Mouse (Mus musculus) hindbrain, embryonic 16.5 days (tissue): ENCODE results near the gene Pola1. TPM values are rescaled to one million over a fixed set of nuclear protein-coding genes. Genes with fewer than 3 reads are reported as not detected.

Source experiments
- ATAC-seq: fragments of 200-750 bp; cut with Nextera tagmentation; 2 replicates; pipeline ENCODE4 v1.8.0; 2017; ENCODE audit warnings: moderate TSS enrichment, moderate library complexity
- H3K27ac ChIP-seq: fragments of 300-500 bp; sonication (generic); 2 replicates; pipeline ENCODE4 v1.5.1; 2014; ENCODE audit warnings: low read depth, mild to moderate bottlenecking, control low read depth, low read length, moderate library complexity
- H3K27me3 ChIP-seq: fragments of 300-500 bp; sonication (generic); replicated peaks from 2 replicates; pipeline ENCODE4 v1.6.1; 2014; ENCODE audit warnings: low read length; ENCODE audit not compliant: control insufficient read depth, insufficient read depth
- H3K36me3 ChIP-seq: fragments of 300-500 bp; sonication (generic); 2 replicates; pipeline ENCODE4 v1.6.1; 2014; ENCODE audit warnings: mild to moderate bottlenecking, low read length, moderate library complexity, mixed read lengths; ENCODE audit not compliant: control insufficient read depth, insufficient read depth
- H3K4me1 ChIP-seq: fragments of 300-500 bp; sonication (generic); 2 replicates; pipeline ENCODE4 v1.6.1; 2014; ENCODE audit warnings: low read depth, low read length; ENCODE audit not compliant: control insufficient read depth, insufficient read depth
- H3K4me2 ChIP-seq: fragments of 300-500 bp; sonication (generic); 2 replicates; pipeline ENCODE4 v1.6.1; 2014; ENCODE audit warnings: mild to moderate bottlenecking, low read length, control low read depth, moderate library complexity
- H3K4me3 ChIP-seq: fragments of 300-500 bp; sonication (generic); 2 replicates; pipeline ENCODE4 v1.5.1; 2014; ENCODE audit warnings: mild to moderate bottlenecking, low read length, control low read depth, moderate library complexity
- H3K9ac ChIP-seq: fragments of 300-500 bp; sonication (generic); 2 replicates; pipeline ENCODE4 v1.6.1; 2014; ENCODE audit warnings: low read depth, mild to moderate bottlenecking, control low read depth, low read length, moderate library complexity
- H3K9me3 ChIP-seq: fragments of 300-500 bp; sonication (generic); 2 replicates; pipeline ENCODE4 v1.6.1; 2014; ENCODE audit warnings: mild to moderate bottlenecking, low read length, moderate library complexity; ENCODE audit not compliant: control insufficient read depth
- WGBS: fragments of 180-500 bp; shearing (Covaris S2); extraction: QIAGEN DNeasy Blood & Tissue Kit; methylation state at CpG from one replicate; pipeline ENCODE4 v1.1.7; 2014; 5-methylcytosine and 5-hydroxymethylcytosine counted together
- polyA plus RNA-seq: library from polyadenylated mRNA; unstranded; fragments of >200 nt; fragmentation: Nextera tagmentation; extraction: Ambion mirVana; gene quantifications from 2 replicates; pipeline ENCODE4 v1.2.1, GENCODE M21; 2015

Pola1 gene
- polyA plus RNA-seq, 1 experiment from 2014 or later, result 4.6 TPM

GRCm38 (mm10) chrX:93650738-93651137 lies 18.8 kb upstream of the Pola1 start:
- H3K4me3 ChIP-seq, result no peak overlapping the region
- H3K9me3 ChIP-seq, result no peaks in the 10 kb centered on the region
- WGBS, result 91% methylated on average over 2 of the region's 2 CpGs
- H3K4me1 ChIP-seq, result no peaks in the 10 kb centered on the region
- H3K4me2 ChIP-seq, result no peak overlapping the region
- H3K27me3 ChIP-seq, result no peaks in the 10 kb centered on the region
- H3K36me3 ChIP-seq, result no peaks in the 10 kb centered on the region
- ATAC-seq, result no peak
- no peak overlapping the region for H3K9ac ChIP-seq
- H3K27ac ChIP-seq, result no peak overlapping the region

DNA sequence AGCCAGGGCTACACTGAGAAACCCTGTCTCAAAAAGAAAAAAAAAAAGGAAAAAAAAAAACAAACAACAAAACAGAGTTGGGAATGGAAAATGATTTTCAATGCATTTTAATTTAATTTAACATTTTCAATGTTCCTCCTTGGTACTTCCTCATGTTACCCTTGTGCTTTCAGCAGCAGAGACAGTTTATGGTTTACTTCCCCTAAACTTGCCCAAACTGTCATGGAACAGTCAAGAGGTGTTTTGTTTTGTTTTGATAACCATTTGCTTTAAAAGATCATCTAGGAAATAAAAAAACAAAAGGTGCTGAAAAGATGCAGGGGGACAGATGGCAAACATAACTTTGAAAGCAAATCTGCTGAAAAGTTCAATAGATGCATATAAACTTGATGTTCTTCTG lies 12.1 kb upstream of the Pola1 start:
- Histone ChIP-seq H3K27me3 (no peaks in the 10 kb centered on the region), H3K4me1 (no peaks in the 10 kb centered on the region), H3K9ac (no peak overlapping the region), H3K36me3 (no peaks in the 10 kb centered on the region), H3K4me2 (no peak overlapping the region), H3K27ac (no peak overlapping the region), H3K9me3 (no peaks in the 10 kb centered on the region), H3K4me3 (no peak overlapping the region)
- ATAC-seq, result no peak

DNA sequence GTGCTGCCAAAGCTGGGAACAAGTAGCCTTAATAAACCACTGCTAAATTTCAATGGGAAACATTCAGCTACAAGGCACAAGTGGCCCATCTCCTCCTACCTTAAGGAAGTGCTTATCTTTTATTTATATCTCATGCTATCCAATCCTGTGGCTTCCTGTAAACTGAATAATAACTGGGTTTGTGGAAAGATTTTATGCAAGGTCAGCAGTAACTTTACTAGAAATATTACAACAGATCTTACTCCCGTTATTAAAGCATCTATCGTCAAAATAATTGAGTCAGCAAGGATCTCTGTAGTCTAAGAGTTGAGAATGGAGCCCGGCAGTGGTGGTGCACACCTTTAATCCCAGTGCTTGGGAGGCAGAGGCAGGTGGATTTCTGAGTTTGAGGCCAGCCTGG lies 11.6 kb upstream of the Pola1 start:
- H3K9me3 ChIP-seq, result no peaks in the 10 kb centered on the region
- no peaks in the 10 kb centered on the region for H3K36me3 ChIP-seq
- H3K27ac ChIP-seq, result no peak overlapping the region
- H3K9ac ChIP-seq, result no peak overlapping the region
- no peaks in the 10 kb centered on the region for H3K4me1 ChIP-seq
- no peak overlapping the region for H3K4me3 ChIP-seq
- ATAC-seq, result no peak
- 90% methylated on average over 3 of the region's 3 CpGs for WGBS
- no peaks in the 10 kb centered on the region for H3K27me3 ChIP-seq
- H3K4me2 ChIP-seq, result no peak overlapping the region

DNA sequence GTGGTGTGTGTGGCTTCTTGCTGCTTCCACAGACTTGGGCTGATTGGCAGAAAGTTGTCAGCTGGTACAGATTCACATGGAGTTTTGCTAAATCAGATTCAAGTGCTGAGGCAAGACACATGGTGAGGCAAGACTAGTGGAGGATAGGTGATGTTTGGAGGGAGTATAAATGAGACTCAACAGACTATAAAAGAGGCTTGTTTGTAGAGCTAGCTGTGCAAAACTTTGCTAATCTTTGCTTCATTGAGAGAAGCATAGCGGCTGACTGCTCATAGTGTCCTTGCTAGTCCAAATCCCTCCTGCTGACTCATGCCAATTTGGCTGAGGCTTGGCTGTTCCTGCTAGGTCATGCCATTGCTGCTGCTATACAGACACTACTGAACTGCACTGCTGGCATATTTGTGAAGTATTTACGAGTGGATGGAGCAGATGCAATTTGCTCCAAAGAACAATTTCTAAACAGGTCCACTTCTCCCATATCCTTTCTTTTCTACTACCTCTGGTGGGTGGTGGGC lies 3.0 kb upstream of the Pola1 start:
- Histone ChIP-seq H3K27ac (no peak overlapping the region), H3K9ac (no peak overlapping the region), H3K4me3 (no peak overlapping the region), H3K27me3 (no peaks in the 10 kb centered on the region), H3K36me3 (no peaks in the 10 kb centered on the region), H3K4me2 (no peak overlapping the region), H3K9me3 (no peaks in the 10 kb centered on the region), H3K4me1 (no peaks in the 10 kb centered on the region)
- no peak for ATAC-seq
- WGBS, result 81% methylated on average over 2 of the region's 2 CpGs

GRCm38 (mm10) chrX:93630256-93630655 lies 1.7 kb downstream of the Pola1 start:
- no peak overlapping the region for H3K4me3 ChIP-seq
- H3K9me3 ChIP-seq, result no peaks in the 10 kb centered on the region
- no peak overlapping the region for H3K9ac ChIP-seq
- 84% methylated on average over 1 of the region's 1 CpGs for WGBS
- no peak for ATAC-seq
- H3K4me1 ChIP-seq, result no peaks in the 10 kb centered on the region
- no peaks in the 10 kb centered on the region for H3K27me3 ChIP-seq
- no peaks in the 10 kb centered on the region for H3K36me3 ChIP-seq
- no peak overlapping the region for H3K4me2 ChIP-seq
- no peak overlapping the region for H3K27ac ChIP-seq

- no peak overlapping the region for H3K27ac ChIP-seq
- H3K4me2 ChIP-seq, result no peak overlapping the region
- no peaks in the 10 kb centered on the region for H3K4me1 ChIP-seq
- H3K36me3 ChIP-seq, result no peaks in the 10 kb centered on the region
- no peak overlapping the region for H3K4me3 ChIP-seq
- no peaks in the 10 kb centered on the region for H3K9me3 ChIP-seq
- H3K9ac ChIP-seq, result no peak overlapping the region
- no peak for ATAC-seq
- no peaks in the 10 kb centered on the region for H3K27me3 ChIP-seq
- 86% methylated on average over 1 of the region's 1 CpGs for WGBS
Observed at GRCm38 (mm10) chrX:93602214-93602613, 29.7 kb downstream of the Pola1 start.

GRCm38 (mm10) chrX:93594283-93594682 lies 37.7 kb downstream of the Pola1 start:
- no peaks in the 10 kb centered on the region for H3K27me3 ChIP-seq
- H3K4me2 ChIP-seq, result no peak overlapping the region
- no peak overlapping the region for H3K9ac ChIP-seq
- 92% methylated on average over 4 of the region's 4 CpGs for WGBS
- no peak overlapping the region for H3K4me3 ChIP-seq
- no peaks in the 10 kb centered on the region for H3K4me1 ChIP-seq
- H3K36me3 ChIP-seq, result no peaks in the 10 kb centered on the region
- H3K9me3 ChIP-seq, result no peaks in the 10 kb centered on the region
- H3K27ac ChIP-seq, result no peak overlapping the region
- no peak for ATAC-seq

DNA sequence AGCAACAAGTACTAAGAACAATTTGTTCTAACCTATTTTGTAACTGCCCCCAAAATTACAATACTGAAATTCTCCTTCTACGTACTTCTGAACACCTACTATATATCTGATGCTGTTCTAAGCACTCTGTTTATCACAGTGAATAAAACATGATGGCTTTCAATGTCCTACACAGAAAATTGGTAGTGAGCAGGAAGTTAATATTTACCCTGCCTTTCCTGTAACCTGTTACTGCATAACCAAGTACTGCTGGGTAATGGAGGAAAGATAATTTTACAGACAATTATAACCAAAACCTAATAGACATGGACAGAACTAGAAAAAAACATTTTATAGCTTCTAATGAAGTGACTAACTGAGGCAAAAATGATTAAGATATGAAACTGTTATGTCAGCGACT lies 51.0 kb downstream of the Pola1 start:
- Histone ChIP-seq H3K9ac (no peak overlapping the region), H3K9me3 (no peaks in the 10 kb centered on the region), H3K4me3 (no peak overlapping the region), H3K4me1 (no peaks in the 10 kb centered on the region), H3K4me2 (no peak overlapping the region), H3K27ac (no peak overlapping the region), H3K27me3 (no peaks in the 10 kb centered on the region), H3K36me3 (no peaks in the 10 kb centered on the region)
- ATAC-seq, result no peak
- WGBS, result 89% methylated on average over 2 of the region's 2 CpGs

- no peak overlapping the region for H3K27ac ChIP-seq
- no peaks in the 10 kb centered on the region for H3K27me3 ChIP-seq
- H3K36me3 ChIP-seq, result no peaks in the 10 kb centered on the region
- H3K4me1 ChIP-seq, result no peaks in the 10 kb centered on the region
- 36% methylated on average over 1 of the region's 1 CpGs for WGBS
- H3K4me2 ChIP-seq, result no peak overlapping the region
- ATAC-seq, result no peak
- no peaks in the 10 kb centered on the region for H3K9me3 ChIP-seq
- no peak overlapping the region for H3K4me3 ChIP-seq
- no peak overlapping the region for H3K9ac ChIP-seq
Observed at GRCm38 (mm10) chrX:93557171-93557570, 74.8 kb downstream of the Pola1 start.

GRCm38 (mm10) chrX:93539779-93540178 lies 92.2 kb downstream of the Pola1 start:
- no peak overlapping the region for H3K9ac ChIP-seq
- 76% methylated on average over 2 of the region's 2 CpGs for WGBS
- no peak for ATAC-seq
- no peaks in the 10 kb centered on the region for H3K36me3 ChIP-seq
- H3K4me2 ChIP-seq, result no peak overlapping the region
- H3K9me3 ChIP-seq, result no peaks in the 10 kb centered on the region
- H3K4me1 ChIP-seq, result no peaks in the 10 kb centered on the region
- H3K27me3 ChIP-seq, result no peaks in the 10 kb centered on the region
- H3K27ac ChIP-seq, result no peak overlapping the region
- H3K4me3 ChIP-seq, result no peak overlapping the region
